Mouse (Mus musculus) left cerebral cortex, adult 9 months (tissue): ENCODE data around the gene Tspan9.
A peak's percentile ranks its signal among the peaks of the same experiment; 100 is the strongest.

Experiments used
- DNase-seq, 2 experiments: peaks; one replicate each; pipeline ENCODE4 v3.0.0; 2022; ENCODE audit warnings: low spot score in 2 of 2

Tspan9 gene

DNA sequence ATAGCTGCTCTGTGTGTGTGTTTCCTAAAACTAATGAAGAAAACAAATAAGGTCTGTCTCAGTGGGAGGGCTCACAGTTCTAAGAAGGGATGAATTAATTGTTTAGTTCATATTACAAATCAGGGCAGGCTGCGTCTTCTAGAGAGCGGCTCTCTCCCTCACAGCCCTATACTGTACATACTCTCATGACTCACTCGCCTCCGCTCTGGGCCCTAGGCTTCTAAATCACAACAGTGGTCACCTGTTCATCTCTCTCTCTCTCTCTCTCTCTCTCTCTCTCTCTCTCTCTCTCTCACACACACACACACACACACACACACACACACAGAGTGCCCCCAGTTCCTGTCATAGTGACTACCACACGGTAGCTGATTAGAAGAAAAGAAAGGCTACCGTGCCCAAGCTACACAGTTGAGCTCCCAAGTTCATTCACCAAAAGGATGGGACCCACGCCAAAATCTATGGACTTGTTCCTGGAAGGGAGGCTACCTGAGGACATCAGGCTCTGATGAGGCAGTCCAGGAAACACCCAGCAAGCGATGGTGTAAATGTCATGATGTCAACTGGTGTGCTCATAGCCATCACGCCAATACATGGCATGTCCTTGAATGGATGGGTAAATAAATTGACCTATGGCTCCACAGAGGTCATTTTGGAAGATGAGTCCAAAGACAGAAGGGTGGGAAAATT is 104.2 kb downstream of the Tspan9 start:
- DNase-seq: no peak

DNA sequence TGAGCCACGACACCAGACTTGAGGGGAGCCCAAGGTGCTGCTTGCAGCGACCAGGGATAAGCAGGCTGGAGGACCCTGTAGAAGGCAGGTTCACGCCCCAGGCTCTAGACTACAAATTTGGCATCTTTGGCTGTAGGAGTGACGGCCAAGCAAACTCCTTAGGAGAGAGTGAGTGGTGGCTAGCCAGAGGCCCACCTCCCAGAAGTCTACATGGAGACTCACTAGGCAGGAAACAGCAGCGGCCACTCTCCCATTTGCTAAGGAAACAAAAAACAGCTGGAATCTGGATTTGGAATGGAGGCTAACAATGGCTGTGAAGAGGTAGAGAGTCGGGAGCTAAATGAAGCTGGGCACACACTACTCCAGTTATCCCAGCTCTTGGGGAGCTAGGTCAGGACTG is 104.8 kb downstream of the Tspan9 start:
- no peak for DNase-seq

DNA sequence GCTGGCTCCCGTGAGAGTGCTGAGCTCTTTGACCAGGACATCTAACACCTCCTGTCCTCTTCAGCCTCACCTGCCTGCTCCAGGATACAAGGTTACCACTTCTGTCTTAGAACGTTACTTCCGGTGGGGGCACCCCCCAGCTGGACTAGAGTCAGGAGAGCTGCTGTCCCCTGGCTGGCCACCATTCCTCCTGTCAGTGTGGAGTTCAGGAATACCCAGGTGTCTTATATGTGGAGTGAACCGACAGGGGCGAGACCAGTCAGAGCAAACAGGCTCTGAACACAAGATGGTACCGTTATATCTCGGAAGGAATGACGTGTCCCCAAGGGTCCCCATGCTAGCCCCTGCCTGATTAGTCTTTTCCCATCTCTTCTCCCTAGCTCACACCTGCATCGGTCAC is 106.8 kb downstream of the Tspan9 start:
- DNase-seq: no peak

DNA sequence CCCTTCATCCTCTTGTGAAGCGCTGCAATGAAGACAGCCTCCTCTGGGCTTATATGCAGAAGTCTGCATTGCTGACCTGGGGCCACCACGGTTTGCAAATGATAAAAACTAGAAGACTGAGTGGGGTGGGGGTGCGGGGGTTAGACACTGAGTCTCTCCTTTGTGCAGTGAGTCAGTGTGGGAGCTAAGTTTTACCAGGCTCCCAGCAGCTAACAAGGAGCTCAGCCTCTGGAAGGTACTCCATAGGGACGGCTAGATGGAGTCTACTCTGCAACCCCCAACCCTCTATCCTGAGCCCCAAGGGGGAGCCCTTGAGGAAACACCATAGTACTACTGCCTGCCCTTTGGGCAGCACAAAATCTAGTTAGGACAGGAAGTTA is 107.5 kb downstream of the Tspan9 start:
- no peak for DNase-seq

DNA sequence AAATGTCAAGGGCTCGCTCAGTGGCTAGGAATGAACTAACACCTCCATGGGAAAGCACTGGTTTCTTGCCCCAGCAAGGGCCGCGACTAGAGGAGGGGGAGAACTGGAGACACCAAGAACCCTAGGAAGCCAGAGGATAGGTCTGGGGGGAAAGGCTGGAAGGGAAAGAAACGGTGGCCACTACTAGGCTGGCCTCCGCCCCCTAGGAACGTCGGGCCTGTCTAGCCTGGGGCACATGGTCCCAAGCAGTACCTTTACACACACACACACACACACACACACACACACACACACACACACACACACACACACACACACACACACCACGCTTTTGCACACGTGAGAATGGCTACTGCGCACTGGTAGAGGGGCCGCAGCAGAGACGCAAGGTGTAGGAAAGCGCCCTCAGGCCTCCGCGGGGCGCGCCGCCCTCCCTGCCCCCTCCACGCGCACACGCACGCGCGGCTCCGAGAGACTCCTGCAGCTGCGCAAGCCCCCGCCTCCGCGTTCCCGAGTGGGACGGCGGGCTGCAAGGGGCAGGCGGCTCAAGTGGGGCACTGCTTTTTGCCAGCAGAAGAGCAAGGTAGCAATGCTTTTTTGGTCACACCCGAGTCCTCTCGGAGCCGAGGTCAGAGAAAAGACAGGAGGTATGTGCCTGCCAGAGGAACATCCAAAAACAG is 108.0 kb downstream of the Tspan9 start:
- peak in 1 of 2 experiments; percentile 67 for DNase-seq

DNA sequence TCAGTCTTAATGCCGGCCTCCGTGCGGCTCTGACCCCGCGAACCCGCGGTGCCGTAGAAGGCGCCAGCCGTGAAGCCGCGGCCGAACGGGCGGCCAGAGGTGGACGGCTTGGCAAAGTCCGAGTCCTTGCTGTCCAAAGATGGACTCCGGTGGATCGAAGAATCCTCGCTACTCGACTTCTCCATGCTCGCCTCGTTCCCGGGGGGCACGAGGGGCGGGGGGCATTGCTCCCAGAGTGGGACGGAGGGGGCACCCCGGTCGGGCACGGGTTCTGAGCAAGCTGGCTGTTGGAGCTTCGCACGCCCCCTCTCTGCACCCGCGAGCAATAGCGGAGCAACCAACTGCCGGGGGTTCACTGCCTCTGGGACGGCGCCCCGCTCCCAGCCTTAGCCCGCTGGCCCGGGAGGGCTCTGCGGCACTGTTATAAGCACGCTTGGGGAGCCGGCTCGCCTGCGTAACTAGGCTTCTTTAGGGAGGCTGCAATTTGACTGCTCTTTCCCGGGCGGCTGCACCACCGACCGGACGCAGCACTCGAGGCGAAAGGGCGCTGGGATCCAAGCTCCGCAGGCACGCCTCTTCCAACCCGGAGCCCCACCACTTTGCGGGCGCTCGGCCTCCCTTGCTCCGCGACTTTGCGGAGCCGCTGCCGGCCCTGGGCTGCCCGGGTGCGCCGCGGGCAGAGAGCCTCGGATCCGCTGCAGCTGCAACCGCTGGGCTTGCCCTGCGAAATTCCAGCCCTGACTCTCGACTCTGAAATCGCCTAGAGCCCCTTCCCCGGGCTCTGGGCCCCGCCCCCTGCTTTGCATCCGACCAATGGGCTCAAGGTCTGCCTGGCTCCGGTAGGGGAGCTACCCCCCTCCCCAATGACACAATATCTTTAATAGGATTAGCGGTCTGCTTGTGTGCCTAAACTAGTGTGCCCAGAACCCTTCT is 108.8 kb downstream of the Tspan9 start:
- DNase-seq: no peak

DNA sequence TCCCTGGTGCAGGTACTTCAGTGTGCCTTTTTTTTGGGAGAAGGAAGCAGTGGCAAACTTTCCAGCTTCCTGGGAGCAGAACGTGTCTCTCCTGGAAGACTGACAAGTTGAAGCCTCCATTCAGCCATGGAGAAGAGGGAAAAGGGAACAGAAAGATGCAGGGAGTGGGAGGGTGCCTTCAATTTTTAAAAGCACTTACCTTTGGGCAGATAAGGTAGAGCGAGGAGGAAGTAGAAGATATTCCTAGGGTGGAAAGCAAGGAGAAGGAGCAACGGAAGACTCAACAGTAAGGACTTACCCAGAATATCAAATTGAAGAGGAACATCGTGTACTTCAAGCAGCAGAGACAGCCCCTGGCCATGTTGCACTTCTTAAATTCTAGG is 109.5 kb downstream of the Tspan9 start:
- DNase-seq: no peak

DNA sequence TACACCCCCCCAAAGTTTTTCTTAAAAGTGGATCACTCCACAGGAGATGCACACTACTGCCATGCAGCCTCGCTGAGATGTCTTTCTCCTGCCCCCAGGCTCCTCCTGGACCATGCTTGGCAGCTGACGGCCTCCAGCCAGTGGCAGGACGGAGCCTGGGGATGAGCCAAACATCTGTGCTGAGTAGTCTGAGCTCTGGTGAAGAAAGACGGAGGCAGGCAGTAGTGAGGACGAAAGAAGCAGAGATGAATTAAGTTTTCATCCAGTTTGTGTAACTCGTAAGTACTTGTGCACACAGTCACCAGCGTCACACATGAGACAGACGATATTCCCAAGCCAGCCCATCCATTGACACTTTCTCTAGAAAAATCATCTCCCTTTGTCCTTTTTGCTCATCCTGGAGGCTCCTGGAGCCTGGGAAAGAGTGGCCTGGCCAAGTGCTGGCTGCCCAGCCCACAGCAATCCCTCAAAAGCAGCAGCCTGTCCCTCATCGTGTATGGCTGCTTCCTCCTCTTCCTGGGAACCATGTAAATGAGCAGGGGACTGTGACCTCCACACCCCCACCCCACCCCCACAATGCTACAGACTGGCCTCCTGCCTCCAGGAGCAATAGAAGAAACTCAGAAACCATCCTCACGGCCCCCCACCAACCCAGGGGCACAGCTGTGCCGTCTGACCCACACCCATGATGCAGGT is 110.1 kb downstream of the Tspan9 start:
- no peak for DNase-seq

DNA sequence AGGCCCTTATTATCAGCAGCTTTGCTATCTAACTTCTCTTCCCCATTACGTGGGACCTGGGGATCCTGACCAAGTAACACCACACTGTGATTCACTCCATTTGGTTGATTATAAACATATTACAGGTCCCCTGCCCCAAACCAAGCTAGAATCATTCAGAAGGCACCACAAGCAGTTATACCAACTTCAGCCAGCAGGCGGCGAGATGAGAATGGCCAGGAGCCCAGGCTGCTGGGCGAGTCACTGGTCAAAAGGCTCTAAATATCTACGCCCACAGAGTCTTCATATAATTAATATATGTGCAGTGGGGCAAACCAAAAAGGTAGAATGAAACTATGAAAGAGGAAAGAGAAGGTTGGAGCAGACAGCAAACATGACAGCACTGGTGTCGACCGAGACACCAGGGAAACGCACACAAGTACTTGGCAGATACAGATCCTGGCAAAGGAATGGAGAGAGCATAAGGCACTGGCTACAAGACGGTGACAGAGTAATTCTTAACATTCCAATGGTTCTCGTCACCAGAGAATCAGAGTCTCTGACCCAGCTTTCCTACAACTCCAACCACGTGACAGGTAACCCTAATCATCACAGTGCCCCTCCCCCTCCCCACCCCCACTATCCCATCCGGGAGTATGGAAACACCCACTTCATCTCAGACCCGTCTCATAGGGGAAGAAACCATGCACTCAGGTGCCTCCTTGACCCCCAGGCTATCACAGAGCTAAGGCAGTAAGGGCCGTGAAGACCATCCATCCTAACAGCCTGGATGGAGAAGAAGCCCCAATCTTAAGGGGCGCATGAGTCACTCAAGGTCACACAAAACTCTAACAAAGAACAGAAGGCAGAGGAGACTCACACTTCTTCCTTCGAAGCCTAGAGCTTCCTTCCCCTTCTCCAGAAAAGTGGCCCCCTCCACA is 110.9 kb downstream of the Tspan9 start:
- peak in 1 of 2 experiments; percentile 82 for DNase-seq

DNA sequence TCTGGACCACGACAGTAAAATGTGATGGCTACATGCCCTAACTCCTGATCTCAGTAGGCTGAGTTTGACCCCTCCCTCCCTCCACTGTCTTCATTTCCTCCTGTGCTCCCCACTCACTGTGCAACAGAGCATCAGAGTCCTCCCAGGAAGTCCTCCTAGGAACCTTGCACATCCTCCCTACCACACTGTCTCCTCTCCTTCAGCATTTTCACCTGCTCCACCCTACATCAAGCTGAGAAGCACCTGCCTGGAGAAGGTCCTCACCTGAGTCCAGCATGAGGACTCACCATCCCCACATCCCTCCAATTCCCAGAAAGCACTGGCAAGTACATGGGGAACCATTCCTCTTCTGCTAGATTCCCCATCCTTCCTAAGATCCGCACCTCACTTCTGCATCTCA is 111.8 kb downstream of the Tspan9 start:
- DNase-seq: no peak

DNA sequence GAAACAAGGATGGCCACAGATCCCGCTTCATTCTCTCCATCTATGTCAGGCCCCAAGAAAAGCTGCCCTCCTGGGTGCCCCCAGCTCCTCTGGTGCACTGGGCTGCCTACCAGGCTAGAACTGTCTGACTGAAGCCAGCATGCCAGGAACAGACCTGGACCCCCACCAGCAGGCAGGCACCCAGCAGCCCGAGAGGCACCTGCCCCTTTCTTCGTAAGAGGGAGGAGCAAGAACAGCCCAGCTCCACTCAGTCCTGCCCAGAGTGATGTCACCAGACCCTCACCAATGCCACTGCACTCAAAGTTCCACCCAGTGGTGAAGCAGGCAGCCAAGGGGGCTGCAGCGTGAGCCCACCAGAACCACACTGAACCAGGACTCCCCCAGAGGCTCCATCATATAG is 112.3 kb downstream of the Tspan9 start:
- no peak for DNase-seq

DNA sequence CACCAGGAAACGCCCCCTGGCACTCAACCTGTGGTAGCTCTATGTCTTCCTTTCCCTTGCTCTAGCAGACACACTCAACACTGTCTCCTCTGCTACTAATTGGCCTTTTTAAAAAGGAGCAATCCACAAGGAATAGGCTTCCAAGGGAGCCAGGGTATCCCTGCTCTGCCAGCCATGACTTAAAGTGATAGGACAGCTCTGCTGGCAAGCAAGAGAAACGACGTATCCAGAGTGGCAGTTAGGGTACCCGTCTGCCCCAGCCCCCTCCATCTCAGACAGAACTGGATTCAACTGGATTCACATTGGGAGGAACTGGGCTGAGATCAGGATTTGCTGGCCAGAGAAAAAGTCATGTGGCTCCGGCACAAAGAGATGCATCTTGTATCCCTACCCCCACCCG is 112.9 kb downstream of the Tspan9 start:
- DNase-seq: no peak

DNA sequence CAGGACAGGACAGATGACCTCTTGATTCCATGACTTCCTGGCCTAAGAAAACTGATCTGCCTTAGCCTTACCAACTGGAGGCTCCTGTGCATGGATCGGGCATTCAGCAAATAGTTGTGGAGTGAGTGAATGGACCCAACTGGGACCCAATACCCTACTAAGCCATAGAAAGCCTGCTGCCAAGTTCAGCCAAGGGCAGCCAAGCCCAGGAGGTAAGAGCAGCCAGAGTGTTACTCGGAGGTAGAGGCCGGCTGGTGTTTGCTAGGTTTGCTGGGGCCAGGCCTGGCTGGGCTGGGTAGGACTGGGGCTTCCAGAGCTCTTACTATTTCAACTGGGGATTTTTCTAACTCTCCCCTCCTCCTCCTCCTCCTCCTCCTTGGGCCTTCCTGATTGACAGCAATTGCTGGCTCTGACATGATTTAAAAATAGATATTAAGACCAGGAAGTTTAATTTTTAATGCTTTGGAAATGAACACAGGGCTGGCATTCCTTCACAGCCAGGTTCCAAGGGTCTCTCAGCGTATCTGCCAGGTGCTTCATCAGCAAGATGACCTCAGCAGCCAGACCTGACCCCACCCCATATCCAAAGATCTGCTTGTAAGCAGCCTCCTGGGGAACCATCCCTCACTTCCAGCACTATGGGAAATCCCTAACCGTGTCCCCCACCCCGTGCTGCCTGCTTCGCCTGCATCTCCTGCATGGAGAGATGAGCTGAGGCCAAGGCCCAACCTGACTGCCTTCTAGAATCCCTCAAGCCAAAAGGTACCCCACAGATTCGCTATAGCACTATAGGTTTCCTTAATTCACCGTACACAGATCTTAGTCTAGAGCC is 113.7 kb downstream of the Tspan9 start:
- no peak for DNase-seq

DNA sequence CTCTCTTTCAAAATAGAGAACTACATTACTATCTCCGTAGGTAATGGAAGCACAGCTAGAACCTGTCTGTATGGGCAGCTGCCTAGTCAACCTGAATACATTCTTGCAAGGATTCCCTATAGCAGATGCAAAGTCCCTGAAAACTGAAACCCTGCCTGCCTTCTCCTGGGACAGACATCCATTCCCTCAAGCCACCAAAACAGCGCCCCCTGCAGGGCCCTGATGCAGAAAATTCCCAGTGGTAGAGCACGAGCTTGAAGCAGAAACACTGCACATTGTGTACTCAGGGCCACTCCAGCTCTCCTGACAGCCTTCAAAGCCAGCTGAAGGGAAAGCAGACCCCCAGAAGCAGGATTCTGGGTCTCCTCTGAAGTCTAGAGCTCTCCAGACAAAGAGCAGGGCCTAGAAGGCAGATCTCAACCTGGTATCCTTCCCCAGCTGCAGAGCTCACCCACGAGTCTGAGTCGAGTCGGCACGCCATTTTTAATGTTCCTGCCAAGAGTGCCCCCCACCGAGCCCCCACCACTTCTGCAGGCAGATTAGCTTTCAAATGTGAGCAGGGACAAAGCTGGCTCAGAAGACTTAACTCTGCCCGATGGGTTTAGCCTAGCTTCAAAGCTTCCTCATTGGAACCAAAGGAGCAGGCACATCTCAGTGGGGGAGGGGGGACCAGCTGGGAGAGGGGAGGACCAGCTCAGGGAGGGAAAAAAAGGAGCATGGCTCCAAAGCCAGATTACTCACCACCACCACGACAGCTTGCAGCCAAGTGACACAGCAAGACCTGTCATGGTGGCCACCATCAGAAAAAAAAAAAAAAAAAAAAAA is 115.1 kb downstream of the Tspan9 start:
- no peak for DNase-seq

DNA sequence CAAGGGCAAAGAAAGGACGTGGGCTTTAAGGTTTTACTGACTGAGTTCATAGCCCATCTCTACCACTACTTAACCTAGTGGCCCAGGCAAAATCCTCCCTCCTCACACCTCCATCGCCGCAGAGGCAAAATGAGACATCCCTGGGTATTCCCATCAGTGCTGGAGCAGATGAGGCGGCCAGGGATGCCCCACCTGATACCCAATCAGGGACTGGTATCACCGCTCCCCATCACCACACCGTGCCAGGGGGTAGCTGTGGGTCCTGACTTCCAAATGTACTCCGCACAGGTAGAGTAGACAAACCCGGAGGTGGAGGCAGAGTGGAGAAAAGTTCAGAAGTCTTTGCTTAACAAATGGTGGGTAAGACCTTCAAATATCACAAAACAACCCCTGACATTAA is 117.4 kb downstream of the Tspan9 start:
- DNase-seq: no peak

DNA sequence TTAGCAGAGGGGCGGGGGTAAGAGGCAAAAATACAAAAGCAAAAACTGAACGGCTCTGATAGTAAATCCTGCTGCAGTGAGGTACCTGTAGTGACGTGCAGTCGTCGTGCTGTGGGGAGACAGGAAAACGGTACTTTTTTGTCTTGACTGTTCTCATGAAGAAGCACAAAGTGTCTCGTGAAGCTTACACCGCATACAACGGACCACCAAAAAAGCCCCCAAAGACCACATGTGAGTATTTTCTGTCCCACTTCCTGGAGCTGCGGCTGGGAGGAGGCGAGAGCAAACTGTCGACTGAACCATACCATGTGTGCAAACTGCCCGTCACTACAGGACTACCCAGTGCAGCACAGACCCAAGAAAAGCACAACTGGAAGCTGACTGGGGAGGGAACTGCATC is 117.8 kb downstream of the Tspan9 start:
- no peak for DNase-seq

DNA sequence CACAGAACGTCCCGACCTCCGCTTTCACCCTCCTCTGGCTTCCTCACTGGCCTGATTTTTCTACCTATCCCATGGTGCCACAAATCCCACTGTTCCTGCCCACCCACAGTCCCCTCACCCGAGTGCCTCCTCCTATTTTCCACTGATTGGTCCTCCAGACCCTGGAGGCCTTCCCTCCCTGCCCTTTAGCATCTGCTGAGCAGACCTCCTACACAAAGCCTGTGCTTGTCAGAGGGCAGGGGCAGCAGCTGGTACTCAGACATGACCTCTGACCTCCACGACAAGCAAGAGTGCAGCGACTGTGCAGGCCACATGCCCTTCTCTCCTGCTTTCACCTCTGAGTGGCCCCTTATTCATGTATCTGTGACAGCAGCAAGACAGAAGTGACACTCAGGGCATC is 121.2 kb downstream of the Tspan9 start:
- no peak for DNase-seq

DNA sequence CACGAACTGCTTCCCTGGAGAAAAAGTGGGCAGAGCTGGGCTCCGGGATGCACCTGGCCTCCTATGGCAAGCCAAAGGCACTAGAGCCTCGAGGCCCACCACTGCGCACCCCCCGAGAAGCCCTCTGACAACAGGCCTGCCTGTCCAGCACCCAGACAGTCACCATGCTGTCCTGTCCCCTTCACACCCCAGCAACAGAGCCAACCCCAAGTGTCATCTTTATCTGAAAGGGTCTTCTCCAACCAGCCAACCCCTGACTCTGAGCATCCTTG is 121.5 kb downstream of the Tspan9 start:
- no peak for DNase-seq

DNA sequence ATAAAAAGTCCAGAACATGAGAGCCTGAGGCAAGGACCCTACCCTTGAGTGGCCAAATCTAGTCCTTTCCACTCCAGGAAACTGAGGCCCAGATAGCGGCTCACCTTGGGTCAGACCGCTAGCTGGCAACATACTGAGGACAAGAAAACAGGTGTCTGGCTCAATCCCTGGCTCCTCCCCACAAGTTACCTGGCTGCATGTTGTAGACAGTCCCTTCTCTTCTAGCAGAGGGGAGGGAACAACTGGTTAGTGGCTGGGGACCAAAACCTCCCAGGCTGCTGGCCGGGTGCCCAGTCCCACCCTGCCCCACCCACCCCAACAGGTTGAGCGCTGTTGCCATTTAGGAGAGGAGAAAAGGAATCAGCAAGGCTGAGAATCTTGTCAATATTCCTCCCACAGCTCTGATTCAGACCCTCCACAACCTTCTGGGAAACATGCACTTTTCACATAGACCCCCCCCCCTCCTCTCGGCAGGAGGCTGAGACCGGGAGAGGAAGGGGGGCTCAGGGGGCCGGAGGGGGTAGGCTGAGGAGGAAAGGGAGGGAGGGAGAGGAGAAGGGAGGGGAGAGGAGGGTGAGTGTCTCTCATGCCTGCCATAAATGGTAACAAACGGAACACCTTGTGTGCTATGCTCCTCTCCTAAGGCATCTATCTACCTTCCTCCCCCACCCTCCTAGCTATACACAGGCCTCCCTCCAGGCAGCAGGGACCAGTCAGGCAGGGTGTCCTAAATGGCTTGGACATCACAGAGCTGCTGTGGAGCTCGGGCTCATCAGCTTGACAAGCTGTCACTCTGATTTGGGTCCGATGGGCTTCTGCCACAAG is 122.1 kb downstream of the Tspan9 start:
- no peak for DNase-seq
